Mouse (Mus musculus) lung, adult 2 months (tissue): ENCODE results near the gene Tmem88b.

Experiments used
- CTCF ChIP-seq: fragments of 200-500 bp; IDR thresholded peaks from 2 replicates; pipeline ENCODE4 v1.5.1; 2011; ENCODE audit warnings: mild to moderate bottlenecking, low read length, control low read depth; ENCODE audit not compliant: insufficient read depth
- POLR2A ChIP-seq: fragments of 200-500 bp; IDR thresholded peaks from 2 replicates; pipeline ENCODE4 v1.6.1; 2011; ENCODE audit warnings: low read depth, mild to moderate bottlenecking, control low read depth, low read length, borderline replicate concordance; ENCODE audit errors: extremely low read depth

DNA sequence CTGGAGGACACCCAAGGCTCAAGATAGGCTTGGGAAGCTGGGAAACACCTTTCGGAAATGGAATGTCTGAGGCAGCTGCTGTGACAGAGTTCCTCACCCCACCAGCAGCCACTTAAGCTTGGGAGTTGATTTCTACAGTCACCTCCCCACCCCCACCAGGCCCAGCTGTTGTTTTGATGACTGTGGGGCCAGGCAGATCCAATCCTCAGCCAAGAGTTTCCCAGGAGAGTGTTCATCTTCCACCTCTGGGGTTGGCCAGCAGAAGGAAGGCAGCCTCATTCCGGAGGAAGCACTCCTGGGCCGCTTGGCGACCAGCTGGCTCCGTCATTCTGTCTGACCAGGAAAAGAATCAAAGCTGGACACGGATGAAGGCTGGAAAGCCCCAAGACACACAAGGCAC is 4.8 kb downstream of the Tmem88b start:
- TF ChIP-seq POLR2A (no peak), CTCF (no peak)
